Mouse (Mus musculus) erythroblast, adult 5-6 weeks (primary cell): Measurements from ENCODE around the gene Olfr1449. TPM values are rescaled to one million over a fixed set of nuclear protein-coding genes. Genes with fewer than 3 reads are reported as not detected.
"Not testable (repeated sequence)": the region's sequence is repeated elsewhere in the genome, so short reads cannot be mapped to it uniquely, and the experiment has no call there.

Experiments used
- ATAC-seq: replicated peaks from 2 replicates; pipeline ENCODE4 v1.8.0; 2016; ENCODE audit warnings: moderate number of reproducible peaks, mild to moderate bottlenecking, moderate TSS enrichment, inconsistent platforms; ENCODE audit not compliant: poor library complexity, low FRiP score, severe bottlenecking
- total RNA-seq, 2 experiments: library from RNA; stranded (forward) in 1 of 2; stranded (reverse) in 1 of 2; fragments of 150-400 nt in 1 of 2; fragments of 200-764, 138-1000 nt in 1 of 2; gene quantifications; 2 replicates each; pipeline versions ENCODE4 v1.2.3 to v1.2.4; 2015 to 2017; ENCODE audit warnings: low replicate concordance in 2 of 2

Olfr1449 gene
- total RNA-seq (2015; ENCODE audit: low replicate concordance) (not detected in 2 replicates), total RNA-seq (2017; ENCODE audit: low replicate concordance) (not detected in 2 replicates)

GRCm38 (mm10) chr19:12930540-12930939 is at the start of gene Olfr1449:
Gene Olfr1449 (plus strand): TSS chr19:12930840.
- no peak for ATAC-seq

GRCm38 (mm10) chr19:12883555-12883954 is 47.1 kb upstream of the Olfr1449 start, which contains the start of gene Olfr1445:
Gene Olfr1445 (plus strand): TSS chr19:12883855.
- ATAC-seq, result no peak

- ATAC-seq, result no peak
These were observed 37.2 kb upstream of the Olfr1449 start, which contains the start of gene Olfr1446 for GRCm38 (mm10) chr19:12893424-12893823. Gene Olfr1446 (minus strand): TSS chr19:12893524.

GRCm38 (mm10) chr19:12903643-12904042 is 27.0 kb upstream of the Olfr1449 start, which contains the start of gene Olfr1447:
Gene Olfr1447 (minus strand): TSS chr19:12903743.
- ATAC-seq, result no peak

GRCm38 (mm10) chr19:12924319-12924718 is 6.3 kb upstream of the Olfr1449 start, which contains the start of gene Olfr1448:
Gene Olfr1448 (minus strand): TSS chr19:12924419.
- no peak for ATAC-seq

- ATAC-seq, result no peak
These were observed 19.3 kb downstream of the Olfr1449 start, which contains the start of gene Olfr1450 for GRCm38 (mm10) chr19:12949958-12950357. Gene Olfr1450 (plus strand): TSS chr19:12950258.

- not testable (repeated sequence) for ATAC-seq
These were observed 39.4 kb downstream of the Olfr1449 start for GRCm38 (mm10) chr19:12970082-12970481.

Other genes with a start within 250 kb of the Olfr1449 start
- gene Keg1, start 235.1 kb upstream of the Olfr1449 start, total RNA-seq (2015; ENCODE audit: low replicate concordance), result not detected in 2 replicates
- gene Keg1, start 235.1 kb upstream of the Olfr1449 start, total RNA-seq (2017; ENCODE audit: low replicate concordance), result not detected in 2 replicates
- 7.5 TPM in 1 of 2 replicates, not detected in the other for gene Cntf, start 165.2 kb upstream of the Olfr1449 start, total RNA-seq (2015; ENCODE audit: low replicate concordance)
- not detected in 2 replicates for gene Cntf, start 165.2 kb upstream of the Olfr1449 start, total RNA-seq (2017; ENCODE audit: low replicate concordance)
- gene Zfp91, start 134.7 kb upstream of the Olfr1449 start, total RNA-seq (2015; ENCODE audit: low replicate concordance), result 21.7 and 24.5 TPM in 2 replicates
- 34.2 and 51.3 TPM in 2 replicates for gene Zfp91, start 134.7 kb upstream of the Olfr1449 start, total RNA-seq (2017; ENCODE audit: low replicate concordance)
- gene Lpxn, start 134.6 kb upstream of the Olfr1449 start, total RNA-seq (2015; ENCODE audit: low replicate concordance), result 3.8 and 5.6 TPM in 2 replicates
- gene Lpxn, start 134.6 kb upstream of the Olfr1449 start, total RNA-seq (2017; ENCODE audit: low replicate concordance), result 3.3 and 4.3 TPM in 2 replicates
- gene Gm5244, start 84.2 kb upstream of the Olfr1449 start, total RNA-seq (2015; ENCODE audit: low replicate concordance), result not detected in 2 replicates
- gene Gm5244, start 84.2 kb upstream of the Olfr1449 start, total RNA-seq (2017; ENCODE audit: low replicate concordance), result not detected in 2 replicates
- gene Olfr1444, start 73.6 kb upstream of the Olfr1449 start, total RNA-seq (2015; ENCODE audit: low replicate concordance), result not detected in 2 replicates
- not detected in 2 replicates for gene Olfr1444, start 73.6 kb upstream of the Olfr1449 start, total RNA-seq (2017; ENCODE audit: low replicate concordance)
- gene Olfr1445, start 47.0 kb upstream of the Olfr1449 start, total RNA-seq (2015; ENCODE audit: low replicate concordance), result not detected in 2 replicates
- gene Olfr1445, start 47.0 kb upstream of the Olfr1449 start, total RNA-seq (2017; ENCODE audit: low replicate concordance), result not detected in 2 replicates
- gene Olfr1446, start 37.3 kb upstream of the Olfr1449 start, total RNA-seq (2015; ENCODE audit: low replicate concordance), result not detected in 2 replicates
- gene Olfr1446, start 37.3 kb upstream of the Olfr1449 start, total RNA-seq (2017; ENCODE audit: low replicate concordance), result 0.42 TPM in 1 of 2 replicates, not detected in the other
- gene Olfr1447, start 27.1 kb upstream of the Olfr1449 start, total RNA-seq (2015; ENCODE audit: low replicate concordance), result not detected in 2 replicates
- gene Olfr1447, start 27.1 kb upstream of the Olfr1449 start, total RNA-seq (2017; ENCODE audit: low replicate concordance), result not detected in 2 replicates
- not detected in 2 replicates for gene Olfr1448, start 6.4 kb upstream of the Olfr1449 start, total RNA-seq (2015; ENCODE audit: low replicate concordance)
- gene Olfr1448, start 6.4 kb upstream of the Olfr1449 start, total RNA-seq (2017; ENCODE audit: low replicate concordance), result 0.42 TPM in 1 of 2 replicates, not detected in the other
- not detected in 2 replicates for gene Olfr1450, start 19.4 kb downstream of the Olfr1449 start, total RNA-seq (2015; ENCODE audit: low replicate concordance)
- not detected in 2 replicates for gene Olfr1450, start 19.4 kb downstream of the Olfr1449 start, total RNA-seq (2017; ENCODE audit: low replicate concordance)
- not detected in 2 replicates for gene Olfr1451, start 64.2 kb downstream of the Olfr1449 start, total RNA-seq (2015; ENCODE audit: low replicate concordance)
- not detected in 2 replicates for gene Olfr1451, start 64.2 kb downstream of the Olfr1449 start, total RNA-seq (2017; ENCODE audit: low replicate concordance)
- not detected in 2 replicates for gene Olfr1453, start 97.5 kb downstream of the Olfr1449 start, total RNA-seq (2015; ENCODE audit: low replicate concordance)
- gene Olfr1453, start 97.5 kb downstream of the Olfr1449 start, total RNA-seq (2017; ENCODE audit: low replicate concordance), result 0.98 TPM in 1 of 2 replicates, not detected in the other
- not detected in 2 replicates for gene Olfr1454, start 129.8 kb downstream of the Olfr1449 start, total RNA-seq (2015; ENCODE audit: low replicate concordance)
- gene Olfr1454, start 129.8 kb downstream of the Olfr1449 start, total RNA-seq (2017; ENCODE audit: low replicate concordance), result not detected in 2 replicates
- not detected in 2 replicates for gene Olfr1457, start 167.1 kb downstream of the Olfr1449 start, total RNA-seq (2015; ENCODE audit: low replicate concordance)
- not detected in 2 replicates for gene Olfr1457, start 167.1 kb downstream of the Olfr1449 start, total RNA-seq (2017; ENCODE audit: low replicate concordance)
- not detected in 2 replicates for gene Olfr1458, start 175.9 kb downstream of the Olfr1449 start, total RNA-seq (2015; ENCODE audit: low replicate concordance)
- not detected in 2 replicates for gene Olfr1458, start 175.9 kb downstream of the Olfr1449 start, total RNA-seq (2017; ENCODE audit: low replicate concordance)
- not detected in 2 replicates for gene Olfr1459, start 218.7 kb downstream of the Olfr1449 start, total RNA-seq (2015; ENCODE audit: low replicate concordance)
- gene Olfr1459, start 218.7 kb downstream of the Olfr1449 start, total RNA-seq (2017; ENCODE audit: low replicate concordance), result 0.56 TPM in 1 of 2 replicates, not detected in the other
- gene Olfr1461, start 232.2 kb downstream of the Olfr1449 start, total RNA-seq (2015; ENCODE audit: low replicate concordance), result not detected in 2 replicates
- gene Olfr1461, start 232.2 kb downstream of the Olfr1449 start, total RNA-seq (2017; ENCODE audit: low replicate concordance), result 0.28 TPM in 1 of 2 replicates, not detected in the other